Mouse (Mus musculus): ENCODE measurements around the gene Slit3. TPM values are rescaled to one million over a fixed set of nuclear protein-coding genes. Genes with fewer than 3 reads are reported as not detected.

Slit3 gene
- polyA plus RNA-seq, 1 experiment from 2014 or later: 25.9 TPM

- no peak overlapping the region for H3K9ac ChIP-seq
- no peak for ATAC-seq (ENCODE audit: low FRiP score)
- no peaks in the 10 kb centered on the region for H3K27me3 ChIP-seq
- 83% methylated on average over 10 of the region's 10 CpGs for WGBS
- peaks cover 12% of the 10 kb centered on the region for H3K4me1 ChIP-seq (replicated peaks)
- no peak overlapping the region for H3K4me3 ChIP-seq
- H3K36me3 ChIP-seq: peaks cover 11% of the 10 kb centered on the region
- H3K27ac ChIP-seq: no peak overlapping the region
- no peak overlapping the region for H3K4me2 ChIP-seq
- H3K9me3 ChIP-seq: no peaks in the 10 kb centered on the region
Measured at GRCm38 (mm10) chr11:35626161-35626885, 505.3 kb downstream of the Slit3 start.

- no peak overlapping the region for H3K9ac ChIP-seq
- H3K27ac ChIP-seq: no peak overlapping the region
- no peak overlapping the region for H3K4me2 ChIP-seq
- H3K9me3 ChIP-seq: no peaks in the 10 kb centered on the region
- H3K27me3 ChIP-seq: no peaks in the 10 kb centered on the region
- H3K36me3 ChIP-seq: peaks cover 14% of the 10 kb centered on the region
- WGBS: 84% methylated on average over 3 of the region's 3 CpGs
- peaks cover 12% of the 10 kb centered on the region for H3K4me1 ChIP-seq (replicated peaks)
- ATAC-seq (ENCODE audit: low FRiP score): no peak
- no peak overlapping the region for H3K4me3 ChIP-seq
Measured at GRCm38 (mm10) chr11:35627815-35628214, 506.8 kb downstream of the Slit3 start.

- no peak for ATAC-seq (ENCODE audit: low FRiP score)
- no peak overlapping the region for H3K4me3 ChIP-seq
- H3K4me1 ChIP-seq (replicated peaks): peaks cover 9% of the 10 kb centered on the region; the same call in 1 of the 2 replicates
- H3K27me3 ChIP-seq: peaks cover 4% of the 10 kb centered on the region; the same call in 1 of the 2 replicates
- WGBS: 95% methylated on average over 5 of the region's 5 CpGs
- no peak overlapping the region for H3K27ac ChIP-seq
- H3K4me2 ChIP-seq: no peak overlapping the region
- no peaks in the 10 kb centered on the region for H3K9me3 ChIP-seq
- H3K9ac ChIP-seq: no peak overlapping the region
- peaks cover 19% of the 10 kb centered on the region for H3K36me3 ChIP-seq
Measured at GRCm38 (mm10) chr11:35632262-35632661, 511.2 kb downstream of the Slit3 start.

GRCm38 (mm10) chr11:35637102-35637501, 516.1 kb downstream of the Slit3 start:
- H3K4me1 ChIP-seq (replicated peaks): peaks cover 21% of the 10 kb centered on the region
- peaks cover 9% of the 10 kb centered on the region for H3K36me3 ChIP-seq
- H3K9me3 ChIP-seq: no peaks in the 10 kb centered on the region
- whole genome bisulfite sequencing: 79% methylated on average over 7 of the region's 7 CpGs
- no peak overlapping the region for H3K27ac ChIP-seq
- no peak overlapping the region for H3K4me3 ChIP-seq
- ATAC-seq (ENCODE audit: low FRiP score): no peak
- peaks cover 4% of the 10 kb centered on the region; the same call in 1 of the 2 replicates for H3K27me3 ChIP-seq
- no peak overlapping the region for H3K9ac ChIP-seq
- no peak overlapping the region for H3K4me2 ChIP-seq

GRCm38 (mm10) chr11:35638862-35639384, 517.9 kb downstream of the Slit3 start:
- Histone ChIP-seq H3K36me3 (no peaks in the 10 kb centered on the region; the same call in none of the 2 replicates), H3K4me1 (replicated peaks) (peaks cover 21% of the 10 kb centered on the region), H3K27ac (peak overlapping the region; percentile 10), H3K4me3 (no peak overlapping the region), H3K9ac (peak overlapping the region; percentile 35; the same call in 1 of the 2 replicates), H3K27me3 (peaks cover 4% of the 10 kb centered on the region; the same call in 1 of the 2 replicates), H3K9me3 (no peaks in the 10 kb centered on the region), H3K4me2 (peak overlapping the region; percentile 29; the same call in 1 of the 2 replicates)
- ATAC-seq (ENCODE audit: low FRiP score): no peak
- WGBS: 10% methylated on average over 3 of the region's 3 CpGs

GRCm38 (mm10) chr11:35639428-35639827, 518.4 kb downstream of the Slit3 start:
- H3K9ac ChIP-seq: peak overlapping the region; percentile 35; the same call in 1 of the 2 replicates
- H3K36me3 ChIP-seq: no peaks in the 10 kb centered on the region; the same call in 1 of the 2 replicates
- H3K4me2 ChIP-seq: peak overlapping the region; percentile 29; the same call in 1 of the 2 replicates
- peaks cover 4% of the 10 kb centered on the region; the same call in 1 of the 2 replicates for H3K27me3 ChIP-seq
- 25% methylated on average over 11 of the region's 11 CpGs for WGBS
- H3K27ac ChIP-seq: peak overlapping the region; percentile 10; the same call in 1 of the 2 replicates
- ATAC-seq (ENCODE audit: low FRiP score): no peak
- H3K4me3 ChIP-seq: no peak overlapping the region
- no peaks in the 10 kb centered on the region for H3K9me3 ChIP-seq
- peaks cover 21% of the 10 kb centered on the region for H3K4me1 ChIP-seq (replicated peaks)

GRCm38 (mm10) chr11:35651286-35651685, 530.3 kb downstream of the Slit3 start:
- 56% methylated on average over 10 of the region's 10 CpGs for WGBS
- no peak overlapping the region for H3K9ac ChIP-seq
- 0 out of 2 replicates have a peak, but pooled peaks have one; percentile 47 for ATAC-seq (ENCODE audit: low FRiP score)

GRCm38 (mm10) chr11:35655836-35656235, 534.8 kb downstream of the Slit3 start:
- H3K4me2 ChIP-seq: no peak overlapping the region
- H3K36me3 ChIP-seq: no peaks in the 10 kb centered on the region
- H3K9me3 ChIP-seq: no peaks in the 10 kb centered on the region
- peaks cover 16% of the 10 kb centered on the region; the same call in 1 of the 2 replicates for H3K4me1 ChIP-seq (replicated peaks)
- ATAC-seq (ENCODE audit: low FRiP score): no peak
- 0 out of 2 replicates have a peak, but pooled peaks cover 2% of the 10 kb centered on the region for H3K27me3 ChIP-seq
- no peak overlapping the region for H3K9ac ChIP-seq
- no peak overlapping the region for H3K27ac ChIP-seq
- H3K4me3 ChIP-seq: no peak overlapping the region

More at GRCm38 (mm10) chr11:35651286-35651685, 530.3 kb downstream of the Slit3 start:
- Histone ChIP-seq H3K4me2 (no peak overlapping the region), H3K27me3 (no peaks in the 10 kb centered on the region), H3K27ac (peak overlapping the region; percentile 37), H3K4me3 (no peak overlapping the region), H3K36me3 (no peaks in the 10 kb centered on the region), H3K4me1 (replicated peaks) (peaks cover 17% of the 10 kb centered on the region; the same call in 1 of the 2 replicates), H3K9me3 (no peaks in the 10 kb centered on the region)

GRCm38 (mm10) chr11:35657582-35657981, 536.6 kb downstream of the Slit3 start:
- H3K4me1 ChIP-seq (replicated peaks): peaks cover 5% of the 10 kb centered on the region; the same call in 1 of the 2 replicates
- H3K9me3 ChIP-seq: no peaks in the 10 kb centered on the region
- 94% methylated on average over 6 of the region's 6 CpGs for WGBS
- no peak overlapping the region for H3K4me3 ChIP-seq
- H3K9ac ChIP-seq: no peak overlapping the region
- no peak for ATAC-seq (ENCODE audit: low FRiP score)
- H3K27me3 ChIP-seq: 0 out of 2 replicates have a peak, but pooled peaks cover 3% of the 10 kb centered on the region
- H3K36me3 ChIP-seq: no peaks in the 10 kb centered on the region
- H3K4me2 ChIP-seq: no peak overlapping the region
- no peak overlapping the region for H3K27ac ChIP-seq

GRCm38 (mm10) chr11:35660967-35661366, 539.9 kb downstream of the Slit3 start:
- ATAC-seq (ENCODE audit: low FRiP score): no peak
- no peaks in the 10 kb centered on the region for H3K36me3 ChIP-seq
- no peaks in the 10 kb centered on the region for H3K9me3 ChIP-seq
- H3K4me2 ChIP-seq: no peak overlapping the region
- peaks cover 8% of the 10 kb centered on the region for H3K4me1 ChIP-seq (replicated peaks)
- no peak overlapping the region for H3K4me3 ChIP-seq
- 0 out of 2 replicates have a peak, but pooled peaks cover 3% of the 10 kb centered on the region for H3K27me3 ChIP-seq
- no peak overlapping the region for H3K9ac ChIP-seq
- WGBS: 90% methylated on average over 4 of the region's 4 CpGs
- H3K27ac ChIP-seq: no peak overlapping the region

- Histone ChIP-seq H3K9me3 (no peaks in the 10 kb centered on the region), H3K4me1 (replicated peaks) (peaks cover 8% of the 10 kb centered on the region), H3K36me3 (no peaks in the 10 kb centered on the region), H3K4me2 (no peak overlapping the region), H3K27me3 (0 out of 2 replicates have a peak, but pooled peaks cover 3% of the 10 kb centered on the region), H3K4me3 (no peak overlapping the region), H3K9ac (no peak overlapping the region), H3K27ac (no peak overlapping the region)
- WGBS: 92% methylated on average over 3 of the region's 3 CpGs
- ATAC-seq (ENCODE audit: low FRiP score): no peak
Measured at GRCm38 (mm10) chr11:35662945-35663344, 541.9 kb downstream of the Slit3 start.

GRCm38 (mm10) chr11:35663661-35664060, 542.6 kb downstream of the Slit3 start:
- Histone ChIP-seq H3K27me3 (0 out of 2 replicates have a peak, but pooled peaks cover 3% of the 10 kb centered on the region), H3K27ac (no peak overlapping the region), H3K4me1 (replicated peaks) (peaks cover 9% of the 10 kb centered on the region), H3K9ac (no peak overlapping the region), H3K4me2 (no peak overlapping the region), H3K36me3 (no peaks in the 10 kb centered on the region), H3K9me3 (no peaks in the 10 kb centered on the region), H3K4me3 (no peak overlapping the region)
- ATAC-seq (ENCODE audit: low FRiP score): 0 out of 2 replicates have a peak, but pooled peaks have one; percentile 19
- 47% methylated on average over 8 of the region's 8 CpGs for WGBS
